Mouse (Mus musculus) forebrain, postnatal 0 days (tissue): ENCODE results near the gene S1pr5. TPM values are rescaled to one million over a fixed set of nuclear protein-coding genes. Genes with fewer than 3 reads are reported as not detected.
"Not testable (repeated sequence)": the region's sequence is repeated elsewhere in the genome, so short reads cannot be mapped to it uniquely, and the experiment has no call there.

Experiments
- ATAC-seq: fragments of 200-750 bp; cut with Nextera tagmentation; 2 replicates; pipeline ENCODE4 v1.8.0; 2017; ENCODE audit warnings: mild to moderate bottlenecking, moderate library complexity
- DNase-seq: peaks from one replicate; pipeline ENCODE4 v3.0.0-alpha.2; 2015
- H3K27ac ChIP-seq: fragments of 300-500 bp; sonication (generic); 2 replicates; pipeline ENCODE4 v1.5.1; 2014; ENCODE audit warnings: low read depth, mild to moderate bottlenecking, antibody characterized with exemption, low read length, moderate library complexity, mixed read lengths
- H3K27me3 ChIP-seq: fragments of 300-500 bp; sonication (generic); 2 replicates; pipeline ENCODE4 v1.6.1; 2014; ENCODE audit warnings: mild to moderate bottlenecking, low read length, mixed read lengths; ENCODE audit not compliant: insufficient read depth
- H3K36me3 ChIP-seq: fragments of 300-500 bp; sonication (generic); 2 replicates; pipeline ENCODE4 v1.6.1; 2014; ENCODE audit warnings: mild to moderate bottlenecking, moderate library complexity; ENCODE audit not compliant: insufficient read depth
- H3K4me1 ChIP-seq: fragments of 300-500 bp; sonication (generic); 2 replicates; pipeline ENCODE4 v1.6.1; 2014; ENCODE audit warnings: antibody characterized with exemption; ENCODE audit not compliant: insufficient read depth
- H3K4me2 ChIP-seq: fragments of 300-500 bp; sonication (generic); 2 replicates; pipeline ENCODE4 v1.6.1; 2014; ENCODE audit warnings: low read depth, mild to moderate bottlenecking, moderate library complexity
- H3K4me3 ChIP-seq: fragments of 300-500 bp; sonication (generic); 2 replicates; pipeline ENCODE4 v1.5.1; 2014; ENCODE audit warnings: low read depth, low read length, mixed read lengths
- H3K9ac ChIP-seq: fragments of 300-500 bp; sonication (generic); 2 replicates; pipeline ENCODE4 v1.6.1; 2014; ENCODE audit warnings: mild to moderate bottlenecking
- H3K9me3 ChIP-seq: fragments of 300-500 bp; sonication (generic); 2 replicates; pipeline ENCODE4 v1.6.1; 2016; ENCODE audit warnings: low read length
- CTCF ChIP-seq: sonication (generic); IDR thresholded peaks from 2 replicates; pipeline ENCODE4 v1.5.1; 2016; ENCODE audit warnings: antibody characterized with exemption, control low read depth, low read depth
- WGBS: fragments of 180-500 bp; shearing (Covaris S2); extraction: QIAGEN DNeasy Blood & Tissue Kit; methylation state at CpG from one replicate; pipeline ENCODE4 v1.1.7; 2014; 5-methylcytosine and 5-hydroxymethylcytosine counted together
- polyA plus RNA-seq: library from polyadenylated mRNA; unstranded; fragments of >200 nt; fragmentation: Nextera tagmentation; extraction: Ambion mirVana; gene quantifications from 2 replicates; pipeline ENCODE4 v1.2.1, GENCODE M21; 2015
- total RNA-seq: library from RNA; depleted of rRNA; stranded (reverse); fragments of >200 nt; gene quantifications from 2 replicates; pipeline ENCODE4 v1.2.3, GENCODE M21; 2014

The S1pr5 gene
- total and polyA plus RNA-seq, 2 experiments from 2014 or later: 2.3 to 2.7 TPM

DNA sequence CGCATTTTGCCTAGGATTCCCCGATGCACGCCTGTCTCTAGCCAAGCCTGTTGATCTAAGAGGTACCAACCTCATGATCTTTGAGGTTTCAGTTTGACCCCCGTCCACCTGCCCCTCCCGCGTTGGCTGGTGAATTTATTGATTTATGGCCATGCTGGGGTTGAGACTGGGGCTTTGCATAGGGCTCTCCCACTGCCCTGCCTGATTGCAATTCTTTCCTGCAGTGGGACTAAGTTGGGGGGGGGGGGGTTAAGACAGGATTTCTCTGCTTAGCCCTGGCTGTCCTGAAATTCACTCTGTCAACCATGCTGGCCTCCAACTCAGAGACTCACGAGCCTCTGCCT, 22.9 kb downstream of the S1pr5 start:
- Histone ChIP-seq H3K4me2 (peak overlapping the region; percentile 27), H3K4me1 (peaks cover 6% of the 10 kb centered on the region), H3K4me3 (no peak overlapping the region), H3K9me3 (no peaks in the 10 kb centered on the region), H3K36me3 (peaks cover 12% of the 10 kb centered on the region), H3K27me3 (no peaks in the 10 kb centered on the region), H3K9ac (0 out of 2 replicates have a peak overlapping the region, but pooled peaks have one; percentile 3), H3K27ac (no peak overlapping the region)
- ATAC-seq (no peak), DNase-seq (no peak)
- TF ChIP-seq CTCF: no peak
- WGBS: 23% methylated on average over 7 of the region's 7 CpGs

DNA sequence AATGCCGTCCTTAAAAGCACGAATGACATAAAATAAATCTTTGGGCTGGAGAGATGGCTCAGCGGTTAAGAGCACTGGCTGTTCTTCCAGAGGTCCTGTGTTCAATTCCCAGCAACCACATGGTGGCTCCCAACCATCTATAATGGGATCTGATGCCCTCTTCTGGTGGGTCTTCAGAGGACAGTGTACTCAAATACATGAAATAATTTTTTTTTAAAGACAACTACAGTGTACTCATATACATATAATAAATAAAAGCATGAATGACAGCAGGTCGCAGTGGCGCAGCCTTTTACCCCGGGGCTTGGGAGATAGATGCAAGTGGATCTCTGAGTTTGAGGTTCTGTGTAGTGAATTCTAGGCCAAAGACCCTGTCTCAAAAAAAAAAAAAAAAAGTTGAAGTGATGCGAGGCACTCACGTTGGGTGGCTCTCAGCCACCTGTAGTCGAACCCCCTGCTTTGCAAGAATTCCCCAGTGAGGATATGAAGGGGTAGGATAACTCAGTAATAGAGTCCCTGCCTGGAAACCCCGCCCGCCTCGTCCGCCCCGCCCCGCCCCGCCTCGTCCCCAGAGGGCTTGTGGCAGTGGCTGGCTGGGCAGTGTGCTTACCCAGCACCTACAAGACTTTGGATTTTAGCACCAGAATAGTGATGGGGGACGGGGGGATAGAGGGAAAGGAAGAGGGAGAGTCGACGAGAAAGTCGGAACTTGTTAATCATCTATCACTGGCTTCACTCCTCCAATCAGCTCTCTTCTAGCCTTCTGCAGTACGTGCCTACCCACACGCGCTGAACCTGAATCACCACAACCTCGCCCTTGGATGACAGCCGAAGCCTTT, 23.4 kb downstream of the S1pr5 start:
- WGBS: 27% methylated on average over 26 of the region's 26 CpGs
- H3K4me3 ChIP-seq: no peak overlapping the region; the same call in 1 of the 2 replicates
- no peak overlapping the region for H3K27ac ChIP-seq
- TF ChIP-seq CTCF: no peak
- H3K36me3 ChIP-seq: peaks cover 6% of the 10 kb centered on the region
- 0 out of 2 replicates have a peak overlapping the region, but pooled peaks have one; percentile 3 for H3K9ac ChIP-seq
- H3K4me1 ChIP-seq: peaks cover 6% of the 10 kb centered on the region
- no peaks in the 10 kb centered on the region for H3K27me3 ChIP-seq
- H3K4me2 ChIP-seq: peak overlapping the region; percentile 27
- no peak for ATAC-seq
- no peaks in the 10 kb centered on the region for H3K9me3 ChIP-seq
- no peak for DNase-seq

DNA sequence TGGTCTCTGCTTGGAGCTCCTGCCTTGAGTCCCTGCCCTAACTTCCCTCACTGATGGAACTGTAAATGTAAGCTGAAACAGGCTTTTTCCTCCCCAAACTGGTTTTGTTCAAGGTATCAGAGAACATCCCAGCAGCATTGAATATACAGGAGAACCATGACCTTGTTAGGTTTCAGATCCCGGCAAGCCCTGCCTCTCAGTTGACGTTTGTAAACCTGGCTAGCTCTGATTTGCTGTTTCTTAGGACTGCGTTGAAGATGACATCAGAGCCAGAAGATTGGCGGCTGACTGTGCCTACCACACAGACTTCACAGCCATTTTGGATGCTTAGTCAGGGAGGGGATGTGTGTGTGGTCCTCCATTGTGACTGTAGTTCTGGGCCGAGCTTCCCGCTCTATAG, 24.3 kb downstream of the S1pr5 start:
- ATAC-seq (no peak), DNase-seq (no peak)
- Histone ChIP-seq H3K36me3 (no peaks in the 10 kb centered on the region; the same call in 1 of the 2 replicates), H3K4me2 (no peak overlapping the region), H3K4me3 (no peak overlapping the region), H3K9ac (no peak overlapping the region), H3K27me3 (no peaks in the 10 kb centered on the region), H3K27ac (no peak overlapping the region), H3K4me1 (peaks cover 6% of the 10 kb centered on the region), H3K9me3 (no peaks in the 10 kb centered on the region)
- TF ChIP-seq CTCF: no peak
- 94% methylated on average over 6 of the region's 6 CpGs for WGBS

DNA sequence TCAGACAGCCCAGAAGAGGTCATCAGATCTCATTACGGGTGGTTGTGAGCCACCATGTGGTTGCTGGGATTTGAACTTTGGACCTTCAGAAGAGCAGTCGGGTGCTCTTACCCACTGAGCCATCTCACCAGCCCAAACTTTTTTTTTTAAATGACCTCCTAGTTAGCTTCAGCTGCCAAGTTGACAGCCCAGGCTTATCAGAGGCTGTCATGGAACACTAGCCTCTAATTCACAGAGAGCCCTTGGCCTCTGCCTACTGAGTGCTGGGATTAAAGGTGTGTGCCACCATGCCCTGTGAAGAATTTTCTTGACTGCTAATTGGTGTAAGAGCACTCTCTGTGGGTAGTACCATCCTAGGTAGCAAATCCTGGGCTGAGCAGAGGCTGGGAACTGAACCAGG, 24.8 kb downstream of the S1pr5 start:
- not testable (repeated sequence) for H3K4me1 ChIP-seq, H3K27me3 ChIP-seq, H3K4me3 ChIP-seq, H3K27ac ChIP-seq, ATAC-seq, H3K36me3 ChIP-seq, H3K9me3 ChIP-seq, H3K9ac ChIP-seq, DNase-seq, H3K4me2 ChIP-seq
- 98% methylated on average over 2 of the region's 2 CpGs for WGBS

DNA sequence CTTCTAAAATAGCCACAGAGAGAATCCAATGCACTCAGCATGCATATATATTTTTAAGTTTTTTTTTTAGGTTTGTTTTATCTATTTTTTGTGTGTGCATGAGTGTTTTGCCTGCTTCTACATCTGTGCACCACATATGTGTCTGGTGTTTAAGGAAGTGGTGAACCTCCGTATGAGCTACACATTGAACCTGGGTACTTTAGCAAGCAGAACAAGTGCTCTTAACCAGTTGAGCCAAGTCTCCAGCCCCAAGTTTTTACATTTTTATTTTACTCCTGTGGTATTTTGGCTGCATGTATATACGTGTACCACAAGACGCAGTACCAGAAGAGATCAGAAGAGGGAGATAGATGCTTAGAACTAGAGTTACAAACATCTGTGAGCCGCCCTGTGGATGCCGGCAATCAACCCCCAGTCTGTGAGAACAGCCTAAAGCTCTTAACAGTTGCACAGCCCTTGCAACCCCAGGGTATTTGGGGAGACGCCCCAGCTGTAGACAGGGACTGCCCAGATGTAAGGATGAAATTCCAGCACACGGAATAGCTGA, 26.8 kb downstream of the S1pr5 start:
- no peaks in the 10 kb centered on the region for H3K36me3 ChIP-seq
- WGBS: 13% methylated on average over 7 of the region's 7 CpGs
- H3K27me3 ChIP-seq: no peaks in the 10 kb centered on the region
- no peak overlapping the region for H3K4me2 ChIP-seq
- ATAC-seq: peak; percentile 42
- peaks cover 8% of the 10 kb centered on the region for H3K4me1 ChIP-seq
- H3K9ac ChIP-seq: no peak overlapping the region
- TF ChIP-seq CTCF: peak; percentile 63
- peak; percentile 75 for DNase-seq
- no peaks in the 10 kb centered on the region for H3K9me3 ChIP-seq
- no peak overlapping the region for H3K27ac ChIP-seq
- H3K4me3 ChIP-seq: no peak overlapping the region

DNA sequence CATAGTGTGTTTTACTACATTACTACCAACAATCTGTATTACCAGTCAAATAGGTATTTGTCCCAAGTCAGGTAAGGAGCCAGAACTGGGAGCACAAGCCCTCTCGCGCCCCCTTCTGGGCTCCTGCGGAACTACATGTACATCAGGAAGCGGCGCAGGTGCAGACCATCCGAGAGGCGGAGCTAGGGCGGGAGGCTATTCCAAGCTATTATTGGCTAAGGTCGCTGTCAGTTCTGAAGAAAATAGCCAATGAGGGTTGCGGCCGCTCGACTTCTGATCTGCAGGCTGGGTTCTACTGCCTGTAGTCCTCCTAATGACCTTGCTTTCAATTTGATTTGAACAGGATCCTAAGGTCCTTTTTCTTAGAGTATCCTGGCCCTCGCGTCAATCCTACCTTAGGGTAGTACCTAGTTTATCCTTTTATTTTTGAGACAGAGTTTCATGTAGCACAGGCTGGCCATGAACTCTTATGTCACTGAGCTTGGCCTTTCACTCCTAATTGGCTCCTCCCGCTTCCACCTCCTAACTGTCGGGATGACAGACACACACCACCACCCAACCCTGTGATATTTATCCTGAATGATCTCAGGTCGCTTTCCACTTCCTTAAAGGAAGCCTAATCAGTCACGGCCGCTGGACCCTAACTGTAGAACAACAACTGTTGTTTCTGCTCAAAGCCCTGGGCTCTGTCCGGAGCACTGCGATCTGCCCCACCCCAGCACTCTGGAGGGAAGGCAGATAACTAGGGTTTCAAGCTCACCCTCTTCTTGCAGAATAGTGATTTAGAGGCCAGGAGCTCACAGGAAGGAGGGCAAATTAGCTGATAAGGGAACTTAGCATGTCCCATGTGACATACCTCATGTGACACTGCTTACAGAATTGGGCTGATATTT, 27.5 kb downstream of the S1pr5 start:
- H3K4me3 ChIP-seq: peak overlapping the region; percentile 26
- peak; percentile 93 for DNase-seq
- no peaks in the 10 kb centered on the region for H3K9me3 ChIP-seq
- peaks cover 10% of the 10 kb centered on the region for H3K4me1 ChIP-seq
- H3K36me3 ChIP-seq: no peaks in the 10 kb centered on the region
- no peak overlapping the region for H3K27ac ChIP-seq
- 13% methylated on average over 21 of the region's 21 CpGs for WGBS
- ATAC-seq: peak; percentile 93
- H3K4me2 ChIP-seq: peak overlapping the region; percentile 45
- peak; percentile 91 for TF ChIP-seq CTCF
- H3K9ac ChIP-seq: no peak overlapping the region
- no peaks in the 10 kb centered on the region for H3K27me3 ChIP-seq

DNA sequence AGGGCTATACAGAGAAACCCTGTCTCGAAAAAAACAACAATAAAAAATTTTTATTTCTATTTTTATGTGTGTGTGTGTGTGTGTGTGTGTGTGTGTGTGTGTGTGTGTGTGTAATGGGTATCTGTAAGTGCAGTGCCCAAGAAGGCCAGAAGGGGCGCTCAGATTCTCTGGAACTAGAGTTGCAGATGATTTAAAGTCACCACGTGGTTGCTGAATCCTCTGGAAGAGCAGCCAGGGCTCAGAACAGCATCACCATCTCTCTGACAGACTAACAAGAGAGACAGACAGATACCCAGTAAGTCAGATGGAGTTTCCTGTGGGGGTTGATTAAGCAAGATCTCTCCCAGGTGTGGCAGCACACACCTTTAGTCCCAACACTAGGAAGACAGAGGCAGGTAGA, 28.4 kb downstream of the S1pr5 start:
- peak; percentile 18; the same call in 1 of the 2 replicates for TF ChIP-seq CTCF
- DNase-seq (peak; percentile 43), ATAC-seq (no peak)
- Histone ChIP-seq H3K9me3 (no peaks in the 10 kb centered on the region), H3K27ac (no peak overlapping the region), H3K4me1 (peaks cover 10% of the 10 kb centered on the region), H3K27me3 (no peaks in the 10 kb centered on the region), H3K36me3 (no peaks in the 10 kb centered on the region), H3K9ac (no peak overlapping the region), H3K4me2 (no peak overlapping the region), H3K4me3 (no peak overlapping the region)
- WGBS: 52% methylated on average over 3 of the region's 3 CpGs
